Mouse (Mus musculus): Measurements from ENCODE around the gene Nfia.

Nfia gene

DNA sequence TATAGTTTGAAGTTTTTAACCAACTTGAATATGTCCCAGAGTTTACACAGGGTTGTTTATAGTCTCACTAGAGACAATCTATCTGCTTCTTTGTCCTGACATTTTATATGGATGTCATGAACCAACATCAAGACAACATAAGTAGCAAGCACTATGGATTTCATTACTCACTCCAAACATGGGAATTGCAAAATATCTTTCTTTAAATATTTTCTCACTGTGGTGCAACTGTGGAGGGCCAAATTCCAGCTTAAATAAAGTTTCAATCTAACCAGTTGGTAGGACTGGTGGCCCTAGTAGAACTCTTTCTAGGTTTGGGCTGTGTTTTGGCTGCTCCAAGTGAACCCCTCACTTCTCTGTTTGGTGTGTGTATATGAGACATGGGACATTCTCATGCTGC lies 43.5 kb downstream of the Nfia start:
- DNase-seq (ENCODE audit: low read depth, low spot score): no peak

DNA sequence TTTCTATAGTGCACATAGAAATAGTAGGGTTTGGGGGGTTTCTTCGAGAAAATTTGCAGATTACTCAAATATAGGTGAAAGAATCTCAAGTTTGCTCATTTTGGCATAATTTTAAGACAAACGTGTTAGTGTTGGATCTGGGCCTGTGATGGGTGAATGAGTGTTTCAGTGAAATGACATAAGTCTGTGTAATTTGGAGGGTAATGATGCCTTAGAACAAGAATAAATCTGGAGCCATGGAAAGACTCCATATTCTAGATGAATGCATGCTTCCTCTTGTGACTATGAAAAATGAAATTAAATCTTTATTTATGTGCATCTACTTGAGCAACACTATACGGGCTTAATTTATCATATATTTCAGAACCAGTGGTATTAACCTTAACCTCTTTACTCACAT lies 44.2 kb downstream of the Nfia start:
- no peak for DNase-seq (ENCODE audit: low read depth, low spot score)

DNA sequence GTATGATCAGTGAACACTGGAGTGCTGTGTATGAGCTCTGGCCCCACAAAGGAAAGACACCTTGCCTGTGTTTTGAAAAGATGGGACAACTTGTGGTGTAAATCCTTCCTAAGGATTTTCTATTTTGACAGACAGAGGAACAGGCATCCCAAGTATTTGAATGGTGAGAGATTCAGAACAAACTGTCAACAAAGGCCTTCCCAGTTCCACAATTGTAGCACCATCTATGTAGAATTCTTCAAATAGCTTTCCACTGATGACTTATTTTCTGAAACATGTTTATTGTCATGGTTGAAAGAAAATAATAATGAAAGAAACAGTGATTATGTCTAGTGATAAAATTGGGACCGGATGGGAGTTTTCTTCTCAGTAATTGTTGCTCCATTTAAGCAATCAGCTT lies 45.2 kb downstream of the Nfia start:
- no peak for DNase-seq (ENCODE audit: low read depth, low spot score)

DNA sequence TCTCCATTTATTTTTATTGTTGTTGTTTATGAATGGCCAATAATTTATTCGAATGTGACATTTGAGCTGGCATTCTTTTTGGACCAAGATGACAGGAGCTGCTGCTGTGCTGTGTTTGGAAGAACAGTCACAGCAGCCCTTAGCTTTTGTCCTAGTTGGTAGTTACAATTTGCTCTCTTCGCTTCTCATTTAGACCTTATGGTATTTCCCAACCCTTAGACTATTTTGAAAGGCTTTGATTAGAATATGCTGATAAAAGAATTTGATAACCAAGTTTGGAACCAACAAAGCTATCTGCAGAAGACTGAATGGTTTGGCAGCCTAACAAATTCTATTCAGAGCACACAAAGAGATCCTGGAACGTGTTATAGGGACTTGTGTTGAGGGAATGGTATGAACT lies 46.0 kb downstream of the Nfia start:
- DNase-seq (ENCODE audit: low read depth, low spot score): no peak

DNA sequence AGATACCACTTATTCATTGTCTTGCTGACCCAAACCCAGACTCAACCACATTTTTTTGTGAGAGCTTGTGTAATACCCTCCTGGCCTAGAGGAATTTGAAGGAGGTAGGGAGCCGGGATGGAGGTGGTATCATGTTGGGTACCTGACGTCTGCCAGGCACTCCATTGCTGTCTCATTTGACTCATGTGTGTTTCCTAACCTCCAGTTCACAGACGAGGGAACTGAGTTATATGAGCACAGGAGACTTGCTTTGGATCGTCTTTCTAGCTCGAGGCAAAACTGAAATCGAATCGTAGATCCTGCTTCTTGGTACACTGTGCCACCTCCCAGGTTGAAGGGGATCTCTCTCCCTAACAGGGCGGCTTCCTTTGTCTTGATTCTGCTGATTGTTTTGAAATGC lies 46.6 kb downstream of the Nfia start:
- no peak for DNase-seq (ENCODE audit: low read depth, low spot score)

DNA sequence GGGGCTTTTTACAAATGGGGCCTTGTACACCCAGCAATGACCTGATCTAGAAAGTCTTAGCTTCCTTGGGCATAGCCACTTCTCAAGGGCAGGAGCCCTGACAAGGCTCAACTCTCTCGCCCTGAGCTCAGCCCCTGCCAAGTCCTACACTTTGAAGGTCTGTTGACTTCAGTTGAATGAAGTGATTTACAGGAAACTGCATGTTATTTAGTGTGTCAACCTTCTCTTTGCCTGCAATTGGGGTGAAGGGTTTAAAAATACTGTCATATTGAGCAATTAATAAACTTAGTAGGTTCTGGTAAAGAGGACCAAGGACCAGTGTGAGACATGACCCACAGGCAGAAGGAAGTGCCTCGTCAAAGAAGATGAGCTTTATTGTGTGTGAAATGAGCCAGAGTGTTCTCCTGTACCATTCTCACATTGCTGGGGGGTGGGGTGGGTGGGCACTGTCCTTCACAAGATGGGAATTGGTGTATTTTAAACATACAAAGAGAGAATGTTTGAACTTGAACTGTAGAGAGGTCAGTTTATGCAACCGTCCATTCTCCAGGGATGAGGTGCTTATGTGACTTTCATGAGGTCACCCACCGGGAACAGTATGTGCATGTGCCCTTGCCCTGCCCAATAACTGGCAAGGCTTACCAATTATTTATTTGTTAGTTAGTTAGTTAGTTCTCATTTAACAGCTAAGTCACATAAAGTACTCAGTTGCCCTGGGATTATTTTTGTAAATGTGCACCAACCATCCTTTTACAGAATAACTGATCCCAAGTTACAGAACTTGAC lies 48.1 kb downstream of the Nfia start:
- no peak for DNase-seq (ENCODE audit: low read depth, low spot score)

DNA sequence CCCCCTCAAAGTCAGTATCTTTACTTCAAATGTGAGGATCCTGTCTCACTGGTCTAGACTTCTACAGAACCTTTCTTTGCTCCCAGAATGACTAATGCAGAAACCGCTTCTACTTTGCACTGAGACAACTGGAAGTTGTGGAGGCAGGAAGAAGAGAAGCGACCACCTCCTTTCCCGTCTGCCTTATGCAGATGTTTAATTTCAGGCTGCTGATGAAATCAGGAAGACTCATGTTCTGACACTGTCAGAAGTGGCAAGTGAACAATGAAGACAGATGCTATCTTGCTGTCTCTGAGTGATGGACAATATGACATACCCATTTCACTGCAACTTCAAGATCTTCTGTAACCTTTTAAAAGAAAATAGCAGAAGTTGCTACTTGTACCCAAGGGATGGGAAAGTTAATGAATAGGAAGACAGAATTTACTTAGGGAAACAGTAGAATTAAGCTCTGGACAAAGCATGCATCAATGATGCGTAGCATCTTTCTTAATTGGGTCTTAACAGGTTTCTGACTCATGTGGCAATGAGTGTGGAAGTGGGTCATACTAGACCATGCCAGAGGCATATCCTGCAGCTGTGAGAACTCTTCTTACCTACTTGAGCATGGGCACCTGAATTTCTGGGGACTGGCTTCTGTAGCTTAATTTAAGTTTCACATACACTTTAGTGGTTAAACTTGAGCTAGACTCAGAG lies 49.2 kb downstream of the Nfia start:
- no peak for DNase-seq (ENCODE audit: low read depth, low spot score)

DNA sequence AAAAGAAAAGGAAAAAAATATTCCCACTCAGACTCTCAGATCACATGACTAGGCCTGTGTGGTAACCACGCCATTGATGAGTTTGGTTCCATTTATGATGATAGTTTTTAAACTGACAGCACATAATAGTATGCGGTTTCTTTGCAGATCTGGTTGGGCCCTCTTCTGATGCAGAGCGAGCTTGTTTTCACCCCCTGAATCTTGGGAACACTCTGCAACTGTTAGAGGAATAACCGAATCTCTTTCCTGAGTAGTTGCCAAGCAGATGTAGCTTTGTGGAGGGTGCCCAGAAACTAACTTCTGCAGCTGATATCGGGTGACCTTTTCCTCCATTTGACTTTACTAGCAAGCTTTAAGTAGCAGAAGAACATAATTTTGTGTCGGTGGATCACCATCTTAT lies 51.0 kb downstream of the Nfia start:
- no peak for DNase-seq (ENCODE audit: low read depth, low spot score)

DNA sequence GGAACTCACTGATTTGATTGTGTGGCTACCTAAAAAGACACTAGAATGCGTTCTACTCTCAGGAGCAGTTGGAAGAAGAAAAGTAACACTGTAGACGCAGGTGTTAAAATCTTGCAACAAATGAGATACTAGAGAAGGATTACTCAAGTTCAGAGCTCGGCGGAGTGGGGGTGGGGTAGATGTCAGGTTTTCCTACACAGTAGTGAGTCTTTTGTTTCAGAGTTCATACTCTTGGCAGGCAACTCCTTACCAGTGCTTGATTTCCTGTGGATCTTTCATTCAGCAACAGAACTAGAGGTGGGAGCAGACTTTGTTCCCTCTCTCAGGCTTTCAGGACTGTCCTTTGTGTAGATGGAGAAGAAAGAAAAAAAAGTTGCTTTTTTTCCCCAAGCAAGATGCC lies 51.9 kb downstream of the Nfia start:
- no peak for DNase-seq (ENCODE audit: low read depth, low spot score)

DNA sequence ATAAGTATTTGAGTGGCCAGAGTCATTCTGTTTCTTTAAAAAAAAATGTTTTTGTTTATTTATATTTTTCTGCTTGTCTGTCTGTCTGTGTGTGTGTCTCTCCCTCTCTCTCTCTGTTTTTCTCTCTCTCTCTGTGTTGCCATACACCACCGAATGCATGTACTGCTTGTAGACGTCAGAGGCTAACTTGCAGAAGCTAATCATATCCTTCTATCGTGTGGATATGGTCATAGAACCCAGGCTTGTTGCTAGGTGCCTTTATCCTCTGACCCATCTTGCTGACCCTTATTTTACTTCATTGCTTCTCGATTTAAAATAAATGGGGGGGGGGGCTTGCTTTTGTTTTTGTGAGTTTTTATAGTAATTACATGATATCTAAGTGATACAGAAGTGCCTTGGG lies 52.9 kb downstream of the Nfia start:
- DNase-seq (ENCODE audit: low read depth, low spot score): no peak

DNA sequence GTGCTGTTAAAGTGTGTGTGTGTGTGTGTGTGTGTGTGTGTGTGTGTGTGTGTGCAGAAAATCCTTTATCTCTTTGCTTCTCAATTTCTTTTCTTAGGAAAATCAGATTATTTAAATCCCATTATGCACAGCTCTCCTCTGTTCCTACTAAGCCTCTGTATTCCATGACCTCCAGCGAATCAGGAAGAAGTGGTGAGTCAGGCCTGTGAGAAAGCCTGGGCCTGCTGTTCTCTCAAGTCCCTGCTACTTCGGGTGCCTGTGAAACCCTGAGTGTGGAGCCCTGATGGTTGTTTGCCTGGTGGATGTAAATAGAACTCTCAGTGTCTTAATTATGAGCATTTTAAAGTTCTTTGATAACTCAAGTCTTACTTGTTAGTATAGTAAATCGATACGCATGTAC lies 53.3 kb downstream of the Nfia start:
- no peak for DNase-seq (ENCODE audit: low read depth, low spot score)

DNA sequence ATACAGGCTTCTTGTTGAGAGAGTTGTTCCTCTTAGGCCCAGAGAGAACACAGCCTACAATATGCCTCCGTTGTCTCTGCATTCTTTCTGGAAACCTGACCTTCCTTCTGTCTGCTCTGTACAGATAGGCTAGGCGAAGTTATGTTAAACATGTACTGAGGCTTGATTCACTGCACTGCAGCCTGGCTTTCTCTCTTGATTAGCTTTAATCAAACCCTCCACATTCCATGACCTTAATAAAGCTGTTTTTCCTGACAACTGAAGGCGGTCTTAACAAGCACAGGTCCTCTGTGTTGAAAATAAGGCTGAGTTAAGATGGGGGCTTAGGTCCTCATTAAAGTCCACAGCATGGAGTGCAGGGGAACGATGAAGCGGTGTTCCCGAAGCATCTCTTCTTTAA lies 54.6 kb downstream of the Nfia start:
- DNase-seq (ENCODE audit: low read depth, low spot score): peak; percentile 23

DNA sequence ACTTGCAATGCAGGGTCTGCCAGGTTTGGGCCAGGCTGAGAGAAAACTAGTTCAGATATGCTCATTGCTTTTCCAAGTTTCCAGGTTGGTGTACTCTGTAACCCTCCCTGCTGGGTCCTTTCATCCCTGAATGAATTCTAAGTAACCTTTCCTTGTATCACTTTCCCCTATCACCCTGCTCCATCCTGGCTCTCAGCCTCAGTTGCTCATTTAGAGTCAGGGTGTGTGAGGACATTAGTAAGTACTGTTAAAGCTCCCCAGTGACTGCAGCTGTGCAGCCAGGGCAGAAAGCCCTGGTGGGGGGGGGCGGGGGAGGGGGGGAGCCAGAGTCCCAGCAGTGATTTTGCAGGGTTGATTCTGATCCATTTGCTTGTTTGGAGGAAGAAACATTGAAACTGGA lies 56.0 kb downstream of the Nfia start:
- DNase-seq (ENCODE audit: low read depth, low spot score): no peak

DNA sequence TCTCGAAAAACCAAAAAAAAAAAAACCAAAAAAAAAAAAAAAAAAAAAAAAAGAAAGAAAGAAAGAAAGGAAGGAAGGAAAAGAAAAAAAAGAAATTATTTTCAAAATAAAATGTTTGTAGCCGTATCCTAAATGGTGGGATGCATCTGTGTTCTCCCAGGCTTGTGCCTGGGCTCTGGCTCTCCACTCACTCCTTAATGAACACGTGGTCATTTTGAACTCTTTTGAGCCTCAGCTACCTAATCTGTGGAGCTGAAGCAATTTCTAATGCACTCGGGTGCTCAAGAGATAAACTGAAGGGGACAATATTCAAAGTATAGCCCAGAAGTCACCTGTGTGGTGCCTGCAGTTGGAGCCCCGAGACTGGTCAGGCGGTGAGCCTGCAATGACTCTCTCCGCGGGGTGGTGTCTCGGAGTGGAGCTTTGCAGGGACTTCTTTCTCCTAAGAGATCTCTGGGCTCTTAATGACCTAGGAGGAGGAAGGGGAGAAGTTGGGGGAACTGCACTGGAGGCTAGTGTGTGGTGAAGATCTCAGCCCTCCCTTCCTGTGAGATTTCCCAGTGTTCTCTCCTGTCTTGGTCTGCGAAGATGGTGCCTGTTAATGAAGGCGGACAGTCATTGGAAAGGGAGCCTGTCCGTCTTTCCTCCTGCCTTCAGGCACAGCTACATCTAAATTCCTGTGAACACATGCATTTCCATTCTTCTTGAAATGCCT lies 57.0 kb downstream of the Nfia start:
- DNase-seq (ENCODE audit: low read depth, low spot score): no peak

DNA sequence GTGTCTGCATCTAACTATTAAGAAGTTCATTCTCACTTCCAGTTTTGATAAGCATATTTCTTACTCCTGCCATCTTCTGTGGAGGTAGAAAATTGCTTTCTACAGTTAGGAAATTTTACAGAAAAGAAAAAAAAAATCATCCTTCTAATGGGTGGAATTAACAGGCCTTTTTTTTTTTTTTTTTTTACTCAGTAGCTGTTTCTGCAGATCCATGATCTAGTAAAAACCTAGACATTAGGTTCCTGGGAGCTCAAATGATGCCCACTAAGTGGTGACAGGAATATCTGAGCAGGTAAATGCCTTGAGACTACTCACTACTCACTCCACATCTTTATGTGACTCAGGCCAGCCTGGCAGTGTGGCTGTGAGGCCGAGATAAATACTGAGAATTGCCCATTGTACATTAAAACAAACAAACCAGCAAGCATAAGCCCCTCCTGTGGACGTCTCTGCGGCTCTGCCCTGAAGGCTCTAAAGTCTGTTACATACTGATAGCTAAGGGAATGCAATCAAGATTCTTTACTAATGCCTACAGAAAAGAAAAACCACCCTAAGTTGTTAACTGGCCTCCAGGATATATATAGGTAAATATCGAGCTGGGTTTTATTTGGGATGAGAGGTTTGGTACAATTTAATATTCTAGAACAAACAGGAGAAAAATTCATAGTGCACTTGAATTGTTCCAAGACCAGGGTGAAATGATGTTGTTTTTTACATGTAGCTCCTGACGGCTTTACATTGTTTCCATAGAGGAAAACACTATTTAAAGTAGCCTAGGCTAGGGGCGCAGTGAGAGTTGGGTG lies 57.7 kb downstream of the Nfia start:
- DNase-seq (ENCODE audit: low read depth, low spot score): no peak

DNA sequence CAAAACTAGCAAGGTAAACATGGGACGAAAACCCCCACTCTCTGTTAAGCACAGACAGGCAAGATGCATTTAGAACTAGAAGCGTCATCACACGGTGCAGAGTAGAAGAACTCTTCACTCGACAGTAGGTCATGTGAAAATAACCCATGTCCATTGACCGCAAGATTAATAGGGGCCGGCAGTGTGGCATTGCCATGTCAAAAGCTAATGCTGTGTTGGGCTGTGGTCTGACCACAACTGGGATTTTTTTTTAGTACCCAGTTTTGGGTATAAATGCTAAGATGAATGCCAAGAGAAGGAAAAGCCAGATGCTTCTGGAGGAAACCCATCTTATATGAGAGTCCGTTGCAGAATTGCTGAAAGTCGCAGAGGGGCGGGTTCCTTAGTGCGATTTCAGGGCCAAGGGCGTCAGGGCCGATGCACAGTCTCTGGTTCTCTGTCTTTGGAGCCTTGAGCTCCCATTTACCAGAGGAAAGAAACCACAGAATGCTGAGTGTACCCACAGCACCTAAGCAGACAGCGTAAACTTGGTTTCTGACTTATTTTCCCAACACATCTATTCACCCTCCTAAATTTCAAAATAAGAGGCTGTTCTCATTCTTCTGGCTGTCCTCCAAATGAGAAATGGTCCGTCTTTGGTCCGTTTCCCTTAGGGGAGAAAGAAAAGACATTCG lies 58.5 kb downstream of the Nfia start:
- DNase-seq (ENCODE audit: low read depth, low spot score): no peak

DNA sequence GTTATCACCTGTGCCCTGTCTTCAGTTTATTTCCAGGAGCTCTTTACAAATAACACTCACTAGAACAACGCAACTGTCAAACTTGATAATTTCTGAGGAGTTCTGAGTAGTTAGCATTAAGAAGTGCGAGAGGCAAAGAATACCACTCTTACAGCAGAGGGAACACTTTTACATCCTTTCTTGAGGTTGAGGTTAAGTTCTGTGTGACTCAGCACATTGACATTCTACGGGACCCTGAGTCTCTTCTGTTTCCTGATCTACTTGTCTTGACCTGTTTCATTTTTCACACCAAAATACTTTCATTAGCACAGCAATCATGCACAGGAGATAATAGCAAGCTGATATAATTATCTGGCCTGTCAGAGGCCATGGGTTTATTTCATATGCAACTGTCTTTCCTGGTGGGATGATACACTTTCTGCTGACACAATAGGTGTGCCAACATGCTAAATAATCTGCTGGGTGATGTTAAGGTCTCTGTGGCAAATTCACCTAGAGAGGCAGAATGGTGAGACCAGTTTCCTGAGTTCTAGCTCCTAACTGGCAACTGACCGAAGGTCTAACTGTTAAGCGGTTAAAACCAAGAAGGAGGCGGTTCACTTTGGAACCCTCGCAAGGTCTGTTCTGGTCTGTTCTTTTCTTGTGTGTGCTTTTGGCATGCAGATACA lies 59.2 kb downstream of the Nfia start:
- DNase-seq (ENCODE audit: low read depth, low spot score): no peak

DNA sequence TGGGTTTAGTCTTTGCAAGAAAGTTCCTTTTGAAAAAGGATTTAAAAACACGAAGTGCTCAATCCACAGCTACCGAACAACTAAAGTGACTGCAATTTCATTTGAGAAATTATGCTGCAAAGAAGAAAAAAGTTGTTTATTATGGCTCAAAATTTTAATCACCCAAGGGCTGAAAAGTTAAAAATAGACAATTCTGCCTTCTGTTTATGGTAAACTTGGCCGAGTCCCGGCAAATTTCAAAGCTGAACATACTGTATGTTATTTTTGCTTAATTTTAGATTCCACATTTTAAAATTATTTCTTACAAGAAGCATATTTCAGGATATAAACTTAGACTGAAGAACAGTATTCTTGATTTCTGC lies 59.7 kb downstream of the Nfia start:
- DNase-seq (ENCODE audit: low read depth, low spot score): no peak

DNA sequence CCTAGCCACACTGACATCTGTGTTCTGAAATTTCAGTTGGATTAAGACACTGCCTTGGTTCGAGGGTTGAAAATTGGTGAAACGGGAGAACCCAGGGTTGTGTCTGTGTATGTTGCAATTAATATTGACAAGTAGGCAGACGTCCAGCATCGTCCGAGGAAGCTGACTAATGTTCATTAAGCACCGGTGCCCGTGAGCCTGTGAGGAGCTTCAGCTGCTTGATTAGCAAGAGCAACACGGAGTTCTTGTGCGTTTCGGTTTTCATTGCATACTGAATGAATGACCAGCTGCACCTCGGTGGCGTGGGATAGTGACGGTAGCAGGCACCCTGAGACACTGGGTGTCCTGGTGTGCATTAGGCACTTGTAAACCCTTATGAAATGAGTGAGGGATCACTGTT lies 64.3 kb downstream of the Nfia start:
- DNase-seq (ENCODE audit: low read depth, low spot score): no peak

DNA sequence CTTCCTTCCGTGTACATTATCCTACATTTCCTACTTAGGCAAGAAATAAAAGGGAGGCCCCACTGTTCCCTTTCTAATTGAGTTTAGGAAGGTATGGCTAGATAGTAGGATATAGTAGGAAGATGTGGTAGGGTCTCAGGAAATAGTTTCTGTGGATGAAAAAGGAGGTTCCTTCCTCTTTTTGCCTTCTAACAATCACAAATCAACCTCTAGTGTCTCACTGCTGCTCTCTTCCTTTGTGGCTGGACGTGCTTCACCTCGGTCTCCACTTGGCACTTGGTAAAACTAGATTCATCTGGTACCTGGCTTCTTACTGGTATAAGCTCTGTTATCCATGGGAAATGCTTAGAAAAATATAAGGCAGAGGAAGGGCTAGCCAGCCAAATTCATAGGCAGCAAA lies 65.2 kb downstream of the Nfia start:
- no peak for DNase-seq (ENCODE audit: low read depth, low spot score)

DNA sequence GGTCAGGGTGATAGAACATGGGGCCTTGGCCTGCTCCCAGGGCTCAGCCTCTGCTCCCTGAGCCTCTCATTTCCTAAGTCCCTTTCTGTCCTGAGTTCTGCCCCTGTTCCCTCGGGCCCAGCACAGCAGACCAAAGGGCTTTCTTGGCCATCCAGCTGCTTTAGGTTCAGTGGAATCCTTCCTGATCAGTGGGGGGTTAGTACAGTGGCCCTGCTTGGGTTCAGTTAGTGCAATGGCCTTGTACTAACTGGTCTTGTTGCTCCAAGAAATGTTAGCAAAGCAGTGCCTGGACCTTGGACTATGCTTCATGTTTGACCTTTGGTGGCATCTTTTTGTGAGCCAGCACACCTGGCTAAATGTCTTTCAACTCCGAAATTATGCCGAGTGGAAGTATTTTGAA lies 66.1 kb downstream of the Nfia start:
- DNase-seq (ENCODE audit: low read depth, low spot score): no peak
